Mouse (Mus musculus) lung, embryonic 15.5 days (tissue): ENCODE results near the gene 9430015G10Rik. TPM values are rescaled to one million over a fixed set of nuclear protein-coding genes. Genes with fewer than 3 reads are reported as not detected.
A peak's percentile ranks its signal among the peaks of the same experiment; 100 is the strongest.

Source experiments
- ATAC-seq: fragments of 200-750 bp; cut with Nextera tagmentation; 2 replicates; pipeline ENCODE4 v1.8.0; 2017; ENCODE audit warnings: moderate number of reproducible peaks, borderline replicate concordance; ENCODE audit not compliant: low FRiP score, low TSS enrichment; ENCODE audit errors: extremely low read depth
- H3K27ac ChIP-seq: fragments of 300-500 bp; sonication (generic); 2 replicates; pipeline ENCODE4 v1.5.1; 2015; ENCODE audit warnings: moderate library complexity, mild to moderate bottlenecking, inconsistent platforms
- H3K27me3 ChIP-seq: fragments of 300-500 bp; sonication (generic); 2 replicates; pipeline ENCODE4 v1.6.1; 2015; ENCODE audit warnings: inconsistent platforms
- H3K36me3 ChIP-seq: fragments of 300-500 bp; sonication (generic); 2 replicates; pipeline ENCODE4 v1.6.1; 2015; ENCODE audit warnings: inconsistent platforms
- H3K4me1 ChIP-seq: fragments of 300-500 bp; sonication (generic); 2 replicates; pipeline ENCODE4 v1.6.1; 2015; ENCODE audit warnings: inconsistent platforms
- H3K4me2 ChIP-seq: fragments of 300-500 bp; sonication (generic); 2 replicates; pipeline ENCODE4 v1.6.1; 2015; ENCODE audit warnings: inconsistent platforms, mild to moderate bottlenecking, moderate library complexity
- H3K4me3 ChIP-seq: fragments of 300-500 bp; sonication (generic); 2 replicates; pipeline ENCODE4 v1.5.1; 2015; ENCODE audit warnings: mild to moderate bottlenecking, inconsistent platforms
- H3K9ac ChIP-seq: fragments of 300-500 bp; sonication (generic); 2 replicates; pipeline ENCODE4 v1.6.1; 2015; ENCODE audit warnings: inconsistent platforms
- H3K9me3 ChIP-seq: fragments of 300-500 bp; sonication (generic); 2 replicates; pipeline ENCODE4 v1.6.1; 2016; ENCODE audit warnings: inconsistent platforms
- WGBS: fragments of 180-500 bp; shearing (Covaris S2); methylation state at CpG from one replicate; pipeline ENCODE4 v1.1.7; 2015; 5-methylcytosine and 5-hydroxymethylcytosine counted together
- polyA plus RNA-seq: library from polyadenylated mRNA; unstranded; fragments of >200 nt; fragmentation: Nextera tagmentation; extraction: Ambion mirVana; gene quantifications from 2 replicates; pipeline ENCODE4 v1.2.1, GENCODE M21; 2015

Gene 9430015G10Rik
- polyA plus RNA-seq, 1 experiment from 2014 or later, result 43.4 TPM

DNA sequence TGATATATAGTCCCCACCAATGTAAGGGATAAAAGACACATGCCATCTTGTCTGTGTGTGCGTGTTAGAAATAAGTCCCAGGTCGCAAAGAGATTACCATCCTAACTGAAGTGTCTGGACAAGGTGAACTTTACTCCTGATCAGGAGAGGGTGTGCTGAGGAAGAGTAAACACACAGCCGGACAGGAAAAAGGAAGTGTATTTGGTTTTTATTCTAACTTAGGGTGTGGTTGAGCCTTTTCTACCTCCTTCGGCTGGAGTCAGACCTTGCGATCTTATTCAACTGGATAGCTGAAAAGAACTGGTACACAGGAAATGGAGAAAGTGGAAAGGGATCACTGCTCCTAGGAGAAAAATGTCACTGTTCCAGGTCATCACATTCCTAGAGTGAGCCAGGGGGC lies 9.3 kb upstream of the 9430015G10Rik start:
- Histone ChIP-seq H3K36me3 (no peaks in the 10 kb centered on the region), H3K9me3 (no peaks in the 10 kb centered on the region), H3K27me3 (no peaks in the 10 kb centered on the region), H3K4me3 (no peak overlapping the region), H3K9ac (no peak overlapping the region), H3K4me1 (no peaks in the 10 kb centered on the region), H3K4me2 (no peak overlapping the region), H3K27ac (no peak overlapping the region)
- WGBS, result 66% methylated on average over 5 of the region's 5 CpGs
- no peak for ATAC-seq

DNA sequence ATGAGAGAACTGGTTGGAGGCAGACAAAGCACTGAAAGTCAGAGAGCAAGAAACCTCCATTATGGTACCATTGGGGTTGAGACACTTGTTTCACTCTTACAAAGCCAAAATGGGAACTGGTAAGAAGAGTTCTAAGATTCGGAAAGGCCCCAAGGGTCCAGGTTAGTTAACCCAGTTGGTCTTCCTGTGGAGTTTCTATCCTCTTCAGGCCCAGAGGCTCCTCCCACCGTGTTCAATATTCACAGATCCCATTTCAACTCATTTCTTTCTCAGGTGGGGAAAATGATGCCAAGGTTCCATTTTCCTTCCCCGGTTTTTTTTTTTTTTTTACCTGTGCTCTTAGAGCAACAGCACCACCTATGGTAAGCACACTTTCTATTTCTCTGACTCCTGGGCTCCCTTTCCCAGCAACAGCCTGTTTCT lies 8.3 kb upstream of the 9430015G10Rik start:
- no peak overlapping the region for H3K4me2 ChIP-seq
- no peaks in the 10 kb centered on the region for H3K27me3 ChIP-seq
- H3K9me3 ChIP-seq, result no peaks in the 10 kb centered on the region
- H3K4me3 ChIP-seq, result no peak overlapping the region
- no peaks in the 10 kb centered on the region for H3K4me1 ChIP-seq
- H3K36me3 ChIP-seq, result no peaks in the 10 kb centered on the region
- no peak overlapping the region for H3K9ac ChIP-seq
- no peak for ATAC-seq
- H3K27ac ChIP-seq, result no peak overlapping the region
- WGBS, result 42% methylated on average over 3 of the region's 3 CpGs

DNA sequence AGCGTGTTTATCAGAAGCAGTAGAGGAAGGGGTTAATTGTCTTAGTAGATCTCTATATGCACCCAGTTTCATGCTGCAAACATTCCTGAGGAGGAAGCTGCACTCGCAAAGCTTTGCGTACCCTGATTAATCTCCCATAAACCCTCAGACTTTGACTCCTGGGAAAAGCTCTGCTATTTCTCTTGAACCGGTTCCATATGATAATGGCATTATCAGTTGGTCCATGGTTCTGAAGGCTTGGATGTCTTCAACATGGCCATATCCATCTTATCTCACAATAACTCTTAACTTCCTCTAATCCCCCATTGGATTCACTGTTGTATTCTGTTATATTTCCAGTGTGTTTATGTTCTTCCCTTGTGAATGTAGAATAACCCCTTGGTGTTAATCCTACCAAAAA lies 6.4 kb upstream of the 9430015G10Rik start:
- 67% methylated on average over 4 of the region's 4 CpGs for WGBS
- Histone ChIP-seq H3K4me3 (no peak overlapping the region), H3K9me3 (no peaks in the 10 kb centered on the region)

DNA sequence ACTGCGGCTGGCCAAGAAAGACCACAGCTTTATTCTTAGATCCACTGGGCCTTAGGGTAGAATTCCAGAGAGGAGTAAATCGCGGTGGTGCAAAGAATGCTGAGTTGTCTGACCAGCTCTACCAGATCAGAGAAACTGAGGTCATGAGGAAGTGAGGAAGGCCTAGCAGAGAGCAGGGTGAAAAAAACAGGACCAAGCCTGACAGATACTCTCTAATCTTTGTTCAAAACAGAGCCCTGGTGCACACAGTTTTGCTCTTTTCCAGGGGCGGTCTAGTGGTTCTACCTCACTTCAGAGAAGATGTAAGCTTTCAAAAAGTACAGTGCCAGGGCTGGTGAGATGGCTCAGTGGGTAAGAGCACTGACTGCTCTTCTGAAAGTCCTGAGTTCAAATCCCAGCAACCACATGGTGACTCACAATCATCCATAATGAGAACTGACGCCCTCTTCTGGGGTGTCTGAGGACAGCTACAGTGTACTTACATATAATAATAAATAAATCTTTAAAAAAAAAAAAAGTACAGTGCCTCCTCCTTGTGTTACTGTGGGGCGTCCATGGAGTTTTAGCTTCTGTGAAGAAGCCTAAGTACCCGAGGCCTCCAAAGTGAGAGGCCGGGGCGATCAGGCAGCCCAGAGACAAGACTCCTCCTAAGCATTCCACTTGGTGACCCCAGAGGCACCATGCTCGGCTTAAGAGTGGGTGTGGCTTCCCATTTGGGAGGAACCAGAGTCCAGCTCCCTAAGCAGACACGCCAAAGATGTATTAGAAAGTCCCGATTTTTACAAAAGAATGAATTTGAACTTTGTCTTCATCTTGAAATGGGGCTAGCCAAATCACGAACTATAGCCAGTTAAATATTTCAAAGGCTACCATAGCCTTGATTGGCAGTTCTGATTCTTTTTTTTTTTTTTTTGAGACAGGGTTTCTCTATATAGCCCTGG lies 906 bp upstream of the 9430015G10Rik start:
- 19% methylated on average over 13 of the region's 13 CpGs for WGBS
- peak; percentile 70 for ATAC-seq
- peak overlapping the region; percentile 58 for H3K9ac ChIP-seq

More for the DNA sequence above, 6.4 kb upstream of the 9430015G10Rik start:
- ATAC-seq, result no peak
- H3K9ac ChIP-seq, result no peak overlapping the region
- H3K27me3 ChIP-seq, result no peaks in the 10 kb centered on the region
- H3K4me1 ChIP-seq, result 0 out of 2 replicates have a peak, but pooled peaks cover 3% of the 10 kb centered on the region
- no peak overlapping the region for H3K4me2 ChIP-seq
- no peak overlapping the region for H3K27ac ChIP-seq
- no peaks in the 10 kb centered on the region for H3K36me3 ChIP-seq

DNA sequence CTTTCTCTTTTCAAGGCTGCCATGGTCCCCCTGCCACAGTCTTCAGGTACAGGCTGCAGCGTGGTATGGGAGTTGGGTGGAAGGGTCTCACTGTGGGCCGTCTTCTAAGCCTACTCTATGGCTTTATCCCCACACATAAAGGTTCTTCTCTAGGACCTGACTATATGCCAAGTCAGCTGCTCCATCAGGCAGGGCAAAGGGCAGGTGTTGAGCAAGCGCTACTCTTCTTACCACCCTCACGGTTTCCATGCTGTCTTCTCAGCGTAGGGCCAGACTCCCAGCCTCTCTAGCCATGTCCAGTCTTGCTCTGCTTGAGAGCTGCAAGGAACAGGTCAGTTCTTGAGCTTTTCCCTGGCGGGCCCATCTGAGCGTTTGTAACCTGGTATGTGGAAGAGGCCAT lies 14.3 kb downstream of the 9430015G10Rik start:
- H3K27me3 ChIP-seq, result no peaks in the 10 kb centered on the region
- no peak overlapping the region for H3K4me3 ChIP-seq
- H3K9ac ChIP-seq, result no peak overlapping the region
- H3K27ac ChIP-seq, result no peak overlapping the region
- no peaks in the 10 kb centered on the region for H3K9me3 ChIP-seq
- no peak overlapping the region for H3K4me2 ChIP-seq
- H3K4me1 ChIP-seq, result no peaks in the 10 kb centered on the region
- 93% methylated on average over 7 of the region's 7 CpGs for WGBS
- ATAC-seq, result no peak
- H3K36me3 ChIP-seq, result peaks cover 73% of the 10 kb centered on the region

More for the DNA sequence above, 906 bp upstream of the 9430015G10Rik start:
- H3K4me3 ChIP-seq, result peak overlapping the region; percentile 82
- peak overlapping the region; percentile 60 for H3K4me2 ChIP-seq
- no peaks in the 10 kb centered on the region for H3K9me3 ChIP-seq
- no peaks in the 10 kb centered on the region for H3K36me3 ChIP-seq
- H3K27ac ChIP-seq, result peak overlapping the region; percentile 88
- H3K27me3 ChIP-seq, result no peaks in the 10 kb centered on the region
- peaks cover 10% of the 10 kb centered on the region; the same call in 1 of the 2 replicates for H3K4me1 ChIP-seq

DNA sequence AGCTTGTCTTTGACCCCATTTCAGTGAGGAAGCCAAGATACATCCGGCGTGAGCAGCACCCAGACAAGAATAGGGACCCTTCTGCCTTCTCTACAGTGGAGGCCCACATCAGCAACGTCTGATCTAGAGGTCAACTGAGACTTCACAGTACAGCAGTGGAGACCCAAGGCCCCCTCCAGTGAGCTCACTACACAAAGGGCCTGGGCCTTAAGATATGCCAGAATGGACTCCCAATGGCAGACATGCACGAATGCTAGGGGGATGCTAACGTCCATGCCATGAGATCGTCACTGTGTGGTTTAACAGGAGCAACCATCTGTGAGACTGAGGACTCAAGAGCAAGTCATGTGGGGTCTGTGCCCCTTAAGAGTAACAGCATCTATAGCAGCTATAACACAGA lies 15.6 kb downstream of the 9430015G10Rik start:
- no peaks in the 10 kb centered on the region for H3K27me3 ChIP-seq
- no peak overlapping the region for H3K9ac ChIP-seq
- ATAC-seq, result no peak
- no peak overlapping the region for H3K27ac ChIP-seq
- H3K4me1 ChIP-seq, result no peaks in the 10 kb centered on the region
- H3K36me3 ChIP-seq, result peaks cover 60% of the 10 kb centered on the region
- H3K9me3 ChIP-seq, result no peaks in the 10 kb centered on the region
- no peak overlapping the region for H3K4me3 ChIP-seq
- no peak overlapping the region for H3K4me2 ChIP-seq
- 95% methylated on average over 6 of the region's 6 CpGs for WGBS

DNA sequence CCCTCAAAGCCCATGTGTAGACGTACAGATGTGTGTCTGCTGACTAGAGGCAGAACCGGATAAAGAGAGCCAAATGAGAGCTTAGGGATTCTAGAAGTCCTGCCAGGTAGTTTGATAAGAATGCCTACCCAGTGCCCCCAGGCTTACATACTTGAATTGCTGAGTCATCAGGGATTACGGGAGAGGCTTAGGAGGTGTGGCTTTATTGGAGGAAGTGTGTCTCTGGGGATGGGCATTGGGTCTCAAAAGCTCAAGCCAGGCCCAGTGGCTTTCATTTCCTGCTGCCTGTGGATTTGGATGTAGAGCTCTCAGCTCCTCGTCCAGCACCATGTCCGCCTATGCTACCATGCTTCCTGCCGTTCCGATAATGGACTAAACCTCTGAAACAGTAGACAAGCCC lies 17.1 kb downstream of the 9430015G10Rik start:
- H3K36me3 ChIP-seq, result peaks cover 46% of the 10 kb centered on the region

DNA sequence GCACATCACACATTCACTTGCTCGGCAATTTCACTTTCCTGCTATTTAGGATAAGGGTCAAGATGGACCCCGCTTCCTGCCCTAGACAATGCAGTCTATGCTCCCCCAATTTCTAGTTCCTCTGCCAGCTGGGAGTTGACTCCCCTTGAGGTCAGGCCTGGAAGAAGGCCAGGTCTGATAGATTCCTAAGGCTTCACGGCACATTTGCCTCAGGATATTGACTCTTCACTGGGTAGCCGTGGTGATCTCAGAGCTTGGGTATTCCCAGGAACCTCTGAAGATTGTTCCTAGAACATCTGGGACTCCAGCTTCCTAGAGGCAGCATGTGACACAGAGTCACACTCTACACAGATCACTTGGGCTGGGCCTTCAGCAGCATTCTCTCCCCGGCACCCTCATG lies 19.0 kb downstream of the 9430015G10Rik start:
- H3K27ac ChIP-seq, result no peak overlapping the region
- no peak overlapping the region for H3K4me2 ChIP-seq
- H3K36me3 ChIP-seq, result peaks cover 27% of the 10 kb centered on the region
- no peaks in the 10 kb centered on the region for H3K9me3 ChIP-seq
- no peak overlapping the region for H3K9ac ChIP-seq
- no peak overlapping the region for H3K4me3 ChIP-seq
- no peaks in the 10 kb centered on the region for H3K27me3 ChIP-seq
- H3K4me1 ChIP-seq, result no peaks in the 10 kb centered on the region
- WGBS, result 77% methylated on average over 5 of the region's 5 CpGs
- no peak for ATAC-seq

More for the DNA sequence above, 17.1 kb downstream of the 9430015G10Rik start:
- Histone ChIP-seq H3K27ac (no peak overlapping the region), H3K4me1 (no peaks in the 10 kb centered on the region), H3K9ac (no peak overlapping the region), H3K4me3 (no peak overlapping the region), H3K9me3 (no peaks in the 10 kb centered on the region), H3K4me2 (no peak overlapping the region), H3K27me3 (no peaks in the 10 kb centered on the region)
- no peak for ATAC-seq
- 89% methylated on average over 7 of the region's 7 CpGs for WGBS

DNA sequence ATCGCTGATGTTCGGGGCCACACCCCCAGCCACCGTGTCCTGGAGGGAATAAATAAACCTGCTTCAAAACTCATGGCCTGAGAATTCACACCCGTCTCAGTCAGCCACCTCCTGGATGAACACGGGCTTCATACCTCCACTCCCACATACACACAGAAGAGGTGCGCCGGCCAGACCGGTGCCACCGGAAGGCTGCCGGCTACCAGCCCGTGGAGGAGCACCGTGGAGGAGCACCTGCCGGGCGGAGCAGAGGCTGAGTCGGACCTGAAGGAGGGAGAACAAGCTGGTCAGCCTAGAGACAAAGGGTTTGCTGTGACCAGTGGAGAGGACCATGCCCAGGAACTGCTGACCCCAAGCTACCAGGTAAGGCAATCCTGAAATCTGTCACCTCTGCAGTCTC lies 20.7 kb downstream of the 9430015G10Rik start, which contains the start of gene Rnf223:
Gene Rnf223 (plus strand): TSS at position 78 of the 400 bp plus-strand sequence.
- no peak within 1 kb of the TSS for H3K9ac ChIP-seq
- H3K9me3 ChIP-seq, result no peaks in the 10 kb centered on the region
- H3K36me3 ChIP-seq, result peaks cover 15% of the 10 kb centered on the region; the same call in 1 of the 2 replicates
- no peak within 1 kb of the TSS for H3K4me3 ChIP-seq
- no peak for ATAC-seq
- H3K27ac ChIP-seq, result no peak within 1 kb of the TSS
- WGBS, result 66% methylated on average over 15 of the region's 15 CpGs
- no peaks in the 10 kb centered on the region for H3K4me1 ChIP-seq
- no peaks in the 10 kb centered on the region for H3K27me3 ChIP-seq
- no peak within 1 kb of the TSS for H3K4me2 ChIP-seq

DNA sequence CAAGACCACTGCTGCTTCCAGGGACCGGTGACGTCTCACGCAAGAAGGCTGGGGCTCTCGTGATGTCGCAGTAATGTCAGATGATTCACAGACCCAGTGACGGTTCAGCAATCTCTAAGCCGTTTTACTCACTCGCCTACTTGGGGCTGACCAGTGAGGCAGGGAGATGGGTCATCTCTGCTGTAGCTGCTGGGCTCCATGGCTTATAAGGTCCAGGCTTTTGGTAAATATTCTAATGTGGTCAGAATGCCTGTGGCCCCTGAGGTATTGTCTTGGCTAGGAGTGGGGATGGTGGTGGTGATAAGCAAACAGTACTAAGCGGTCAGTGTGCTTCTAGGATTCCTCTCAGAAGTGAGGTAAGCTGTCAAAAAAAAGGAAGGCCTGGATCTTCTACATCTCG lies 21.2 kb downstream of the 9430015G10Rik start:
- Histone ChIP-seq H3K4me1 (no peaks in the 10 kb centered on the region), H3K36me3 (peaks cover 10% of the 10 kb centered on the region; the same call in 1 of the 2 replicates), H3K9me3 (no peaks in the 10 kb centered on the region), H3K4me3 (no peak overlapping the region), H3K4me2 (no peak overlapping the region), H3K27ac (no peak overlapping the region), H3K9ac (no peak overlapping the region), H3K27me3 (no peaks in the 10 kb centered on the region)
- WGBS, result 77% methylated on average over 10 of the region's 10 CpGs
- ATAC-seq, result no peak

DNA sequence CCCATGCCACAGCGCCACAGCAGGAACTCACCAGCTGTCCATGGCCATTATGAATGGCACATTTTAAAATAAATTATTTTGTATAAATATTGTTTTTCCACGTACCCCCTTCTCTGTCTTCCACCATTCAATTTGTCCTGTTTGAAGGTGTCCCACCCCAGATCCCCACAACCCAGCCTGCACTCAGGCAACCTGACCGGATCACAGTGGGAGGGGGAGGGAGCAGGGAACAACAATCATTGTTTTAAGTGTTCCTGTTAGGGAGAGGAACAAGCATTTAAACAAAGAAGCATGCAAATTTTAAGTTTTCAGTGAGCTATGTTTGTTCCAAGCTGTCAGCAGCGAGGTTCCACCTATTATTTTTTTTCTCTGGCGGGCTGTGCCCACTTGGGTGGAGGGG lies 23.6 kb downstream of the 9430015G10Rik start:
- Histone ChIP-seq H3K27me3 (no peaks in the 10 kb centered on the region), H3K4me2 (no peak overlapping the region), H3K4me1 (no peaks in the 10 kb centered on the region), H3K9me3 (no peaks in the 10 kb centered on the region), H3K27ac (no peak overlapping the region), H3K4me3 (no peak overlapping the region), H3K36me3 (no peaks in the 10 kb centered on the region), H3K9ac (no peak overlapping the region)
- WGBS, result 51% methylated on average over 5 of the region's 5 CpGs
- ATAC-seq, result no peak

DNA sequence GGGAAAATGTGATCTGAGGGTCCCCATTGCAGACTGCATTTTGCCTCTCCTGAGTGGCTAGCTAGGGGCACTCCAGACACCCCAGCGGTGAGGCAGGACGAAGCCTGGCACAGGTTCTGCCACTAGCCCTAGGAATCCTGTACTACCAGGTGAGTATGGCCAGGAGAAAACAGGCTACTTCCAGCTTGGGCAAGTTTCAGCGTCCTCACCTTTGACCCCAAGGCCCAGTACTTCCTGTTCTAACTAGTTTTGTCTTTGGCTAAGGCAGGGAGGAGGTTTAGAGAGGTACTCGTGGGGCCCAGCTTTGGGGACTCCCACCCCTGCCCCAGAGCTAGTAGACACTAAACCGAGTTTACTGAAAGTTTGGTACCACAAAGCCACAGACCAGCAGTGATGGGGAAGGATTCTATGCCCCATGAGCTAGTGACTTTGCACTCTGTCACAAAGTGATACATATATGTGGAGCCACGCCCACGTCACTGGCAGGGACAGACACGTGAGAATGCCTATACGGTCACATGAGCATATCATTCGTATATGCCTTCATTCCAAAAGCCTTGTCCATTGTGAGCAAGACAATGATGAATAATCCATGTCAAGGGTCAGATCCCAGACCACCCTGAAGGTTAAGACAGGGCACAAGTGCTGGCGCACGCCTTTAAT lies 24.3 kb downstream of the 9430015G10Rik start:
- WGBS, result 71% methylated on average over 12 of the region's 12 CpGs
- Histone ChIP-seq H3K27ac (no peak overlapping the region), H3K4me2 (no peak overlapping the region), H3K36me3 (no peaks in the 10 kb centered on the region), H3K9me3 (no peaks in the 10 kb centered on the region), H3K4me1 (no peaks in the 10 kb centered on the region), H3K4me3 (no peak overlapping the region), H3K27me3 (no peaks in the 10 kb centered on the region), H3K9ac (no peak overlapping the region)
- ATAC-seq, result no peak
